Mouse (Mus musculus): ENCODE data around the gene Jph4.

Jph4 gene

GRCm38 (mm10) chr14:55116425-55117200 is at the start of gene Jph4:
Gene Jph4, minus strand, starts transcription at chr14:55116935.
- DNase-seq (ENCODE audit: low read depth, low spot score), result no peak

GRCm38 (mm10) chr14:55164172-55164806 is 47.6 kb upstream of the Jph4 start:
- DNase-seq (ENCODE audit: low read depth, low spot score), result no peak

- no peak for DNase-seq (ENCODE audit: low read depth, low spot score)
These were observed 45.4 kb upstream of the Jph4 start for GRCm38 (mm10) chr14:55162168-55162567.

DNA sequence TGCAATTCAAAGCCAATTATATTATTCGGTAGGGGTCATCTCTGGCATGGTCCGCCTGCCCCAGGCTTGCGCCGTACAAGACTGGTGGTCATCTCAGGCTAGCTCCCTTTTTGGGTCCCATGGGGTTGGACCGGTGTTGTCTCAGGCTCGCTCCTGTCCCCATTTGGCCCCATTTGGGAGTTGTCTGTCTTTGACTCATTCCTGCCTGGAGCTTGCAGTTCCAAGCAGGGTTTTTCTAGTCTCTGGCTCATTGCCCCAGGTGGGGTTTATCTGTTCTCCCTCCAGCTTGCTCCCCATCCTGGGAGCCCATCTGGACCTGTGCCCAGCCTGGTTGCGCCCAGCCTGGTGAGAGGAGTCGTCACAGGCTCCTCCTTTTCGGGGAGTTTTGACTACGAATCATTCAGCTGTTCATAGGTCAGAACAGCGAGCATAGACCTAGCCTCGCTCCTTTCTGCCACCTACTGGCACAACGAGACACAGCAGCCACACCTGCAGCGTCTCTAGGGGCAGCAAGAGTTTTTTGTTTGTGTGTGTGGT is 44.4 kb upstream of the Jph4 start:
- peak; percentile 45 for DNase-seq (ENCODE audit: low read depth, low spot score)

DNA sequence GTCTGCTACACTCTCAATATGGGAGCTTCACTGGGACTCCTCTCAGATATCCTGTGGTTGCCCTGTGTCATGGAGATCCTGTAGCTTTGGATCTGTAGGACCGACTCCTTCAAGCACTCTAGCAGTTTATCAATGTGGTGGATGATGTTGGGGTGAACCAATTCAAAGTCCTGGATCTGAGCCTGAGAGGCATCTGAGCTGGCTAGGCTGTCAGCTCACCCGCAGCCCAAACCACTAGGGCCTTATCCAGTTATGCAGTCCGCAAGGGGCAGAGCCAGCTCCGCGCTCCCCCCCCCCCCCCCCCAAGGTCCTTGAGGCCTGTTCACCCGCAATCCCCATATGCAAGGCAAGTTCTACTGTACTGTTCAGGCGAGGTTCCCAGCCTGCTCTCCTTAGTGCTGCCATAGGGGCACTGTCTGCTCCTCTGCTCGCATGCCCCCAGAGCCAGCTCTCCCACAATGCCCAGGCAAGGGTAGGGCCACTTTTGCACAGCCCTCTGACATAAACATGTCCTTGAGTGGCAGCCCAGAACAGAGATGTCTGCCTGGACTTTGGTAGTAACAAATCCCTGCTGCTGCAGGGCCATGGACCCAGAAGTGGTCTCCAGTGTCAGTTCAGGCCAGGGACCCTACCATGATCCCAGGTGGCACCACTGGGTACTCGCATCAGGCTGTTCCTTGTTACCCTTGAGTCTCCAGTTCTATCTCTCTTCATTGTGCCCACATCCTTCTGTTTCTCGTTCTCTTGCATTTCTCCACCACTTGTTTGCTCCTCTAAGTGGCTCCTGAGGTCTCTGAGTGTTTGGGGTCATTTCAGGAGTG is 43.7 kb upstream of the Jph4 start:
- DNase-seq (ENCODE audit: low read depth, low spot score), result no peak

- DNase-seq (ENCODE audit: low read depth, low spot score), result no peak
These were observed 40.8 kb upstream of the Jph4 start for GRCm38 (mm10) chr14:55157322-55158065.

- no peak for DNase-seq (ENCODE audit: low read depth, low spot score)
These were observed 36.3 kb upstream of the Jph4 start for GRCm38 (mm10) chr14:55152951-55153481.

GRCm38 (mm10) chr14:55152174-55152573 is 35.4 kb upstream of the Jph4 start:
- DNase-seq (ENCODE audit: low read depth, low spot score), result no peak

DNA sequence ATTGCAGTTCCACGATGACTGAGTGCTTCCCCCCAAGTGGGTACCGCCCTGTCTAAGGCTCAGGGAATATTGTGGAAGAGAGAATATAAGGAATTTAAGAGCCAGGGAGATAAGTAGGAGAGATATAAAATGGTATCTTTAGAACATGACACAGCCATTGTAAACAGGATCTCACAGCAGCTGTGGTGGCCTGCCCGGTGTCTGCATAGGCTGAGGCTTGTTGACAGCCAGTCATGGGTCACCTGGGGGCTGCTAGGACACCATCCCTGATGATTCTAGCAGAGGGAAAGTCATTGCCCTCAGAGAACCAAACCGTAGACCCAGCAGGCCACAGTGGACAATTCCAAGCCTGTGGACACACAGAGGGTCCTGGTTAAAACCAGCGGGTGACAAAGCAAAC is 34.2 kb upstream of the Jph4 start:
- DNase-seq (ENCODE audit: low read depth, low spot score), result no peak

DNA sequence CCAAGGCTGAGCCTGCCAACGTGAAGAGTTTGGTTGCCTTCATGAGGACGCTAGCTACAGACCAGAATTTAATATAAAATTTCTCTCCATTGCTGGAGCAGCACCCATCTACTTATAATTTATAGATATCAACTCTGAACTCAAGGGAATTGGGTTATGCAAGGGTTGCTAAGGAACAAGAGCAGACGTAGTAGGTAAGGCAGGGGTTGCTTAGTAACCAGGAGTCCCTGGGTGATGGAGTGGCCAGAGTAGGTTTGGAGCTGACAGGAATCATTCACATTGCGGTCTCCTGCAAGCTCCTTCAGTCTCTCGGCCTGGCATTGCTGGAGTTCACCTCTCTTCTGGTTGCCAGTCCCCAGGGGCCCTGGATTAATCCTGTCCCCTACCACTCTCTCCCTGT is 32.3 kb upstream of the Jph4 start:
- DNase-seq (ENCODE audit: low read depth, low spot score), result no peak

- peak; percentile 34 for DNase-seq (ENCODE audit: low read depth, low spot score)
These were observed 31.7 kb upstream of the Jph4 start for GRCm38 (mm10) chr14:55148363-55148915.

GRCm38 (mm10) chr14:55146829-55147401 is 30.2 kb upstream of the Jph4 start:
- DNase-seq (ENCODE audit: low read depth, low spot score), result peak; percentile 50

DNA sequence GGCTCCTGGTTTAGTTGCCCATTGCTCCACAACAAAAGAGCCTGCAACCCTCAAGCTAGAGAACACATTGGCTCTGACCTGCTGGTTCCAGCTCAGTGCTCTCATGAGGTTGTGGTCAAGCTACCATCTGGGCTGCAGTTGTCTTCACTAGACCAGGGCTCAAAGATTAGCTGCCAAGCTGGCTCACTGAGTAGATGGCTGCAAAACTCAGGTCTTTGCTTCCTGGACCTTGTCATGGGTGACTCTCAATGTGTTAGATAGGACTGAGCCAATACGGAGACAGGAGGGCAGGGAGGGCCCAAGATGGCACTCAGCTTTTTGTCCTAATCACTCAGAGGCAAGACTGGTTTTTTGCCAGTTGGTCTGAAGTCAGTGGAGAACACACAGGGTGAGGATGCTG is 29.6 kb upstream of the Jph4 start:
- no peak for DNase-seq (ENCODE audit: low read depth, low spot score)

DNA sequence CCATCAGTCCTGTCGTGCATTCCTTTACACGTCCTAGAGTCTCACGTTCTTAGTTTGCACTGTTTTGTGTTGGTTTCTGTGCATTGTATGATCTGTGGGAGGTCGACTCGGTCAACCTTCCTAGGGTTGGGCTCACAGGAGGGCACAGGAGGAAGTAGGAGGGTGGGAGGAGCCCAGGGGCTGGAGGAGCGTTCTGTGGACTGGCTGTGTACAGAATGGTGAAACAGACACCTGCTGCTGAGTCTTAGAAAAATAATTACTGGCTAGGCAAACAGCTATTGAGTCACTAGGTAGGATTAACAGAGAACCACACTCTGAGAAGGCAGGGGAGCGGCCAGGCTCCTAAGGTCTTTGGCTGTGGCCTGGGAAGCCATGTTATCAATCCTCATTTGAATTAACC is 22.6 kb upstream of the Jph4 start:
- DNase-seq (ENCODE audit: low read depth, low spot score), result no peak

- no peak for DNase-seq (ENCODE audit: low read depth, low spot score)
These were observed 18.9 kb upstream of the Jph4 start for GRCm38 (mm10) chr14:55135676-55136075.

DNA sequence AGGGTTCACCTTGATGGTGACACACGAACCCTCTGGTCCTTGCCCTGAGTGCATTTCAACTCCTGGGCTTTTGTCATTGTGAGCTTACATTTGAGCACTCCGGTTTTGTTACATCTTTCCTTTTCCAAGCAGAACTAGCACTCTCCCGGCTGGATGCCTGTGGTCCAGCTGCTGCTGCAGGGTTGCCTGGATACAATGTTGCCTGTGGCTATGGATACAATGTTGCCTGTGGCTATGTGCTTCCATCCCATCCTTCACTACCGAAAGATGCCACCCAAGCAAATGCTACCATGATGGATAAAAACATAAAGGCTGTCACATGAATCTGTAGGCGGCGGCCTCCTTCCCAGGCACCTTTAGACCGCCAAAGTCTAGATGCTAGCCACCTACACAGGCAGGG is 9.8 kb upstream of the Jph4 start:
- DNase-seq (ENCODE audit: low read depth, low spot score), result no peak

DNA sequence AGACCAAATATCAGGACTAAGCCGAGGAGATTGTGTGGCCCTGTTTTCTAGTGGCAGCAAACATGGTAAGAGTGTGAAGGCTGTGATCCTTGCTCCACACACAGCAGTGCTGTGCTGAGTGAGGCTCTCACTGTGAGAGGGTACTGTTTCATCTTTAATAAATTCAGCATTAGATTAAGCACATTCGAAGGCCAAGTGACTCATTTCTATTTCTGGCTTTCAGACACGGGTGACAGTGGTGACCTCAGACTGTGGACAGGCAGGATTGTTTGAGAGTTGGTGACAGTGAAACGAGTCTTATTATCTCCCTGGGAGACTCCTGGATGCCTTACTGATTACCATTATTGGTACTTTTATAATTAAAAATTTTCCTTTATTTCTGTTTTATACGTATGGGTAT is 9.0 kb upstream of the Jph4 start:
- DNase-seq (ENCODE audit: low read depth, low spot score), result no peak

GRCm38 (mm10) chr14:55122359-55122758 is 5.6 kb upstream of the Jph4 start:
- no peak for DNase-seq (ENCODE audit: low read depth, low spot score)

GRCm38 (mm10) chr14:55121947-55122346 is 5.2 kb upstream of the Jph4 start:
- peak; percentile 79 for DNase-seq (ENCODE audit: low read depth, low spot score)

- DNase-seq (ENCODE audit: low read depth, low spot score), result no peak
These were observed 2.8 kb upstream of the Jph4 start for GRCm38 (mm10) chr14:55119421-55120134.
